Mouse (Mus musculus) ovary, postnatal 14 days (tissue): ENCODE data around the gene Arhgap19.

Experiments
- DNase-seq: peaks from one replicate; pipeline ENCODE4 v3.0.0; 2022; ENCODE audit warnings: low spot score

The Arhgap19 gene

GRCm38 (mm10) chr19:41831718-41832391 lies 30.0 kb upstream of the Arhgap19 start:
- no peak for DNase-seq

- DNase-seq, result no peak
Observed at GRCm38 (mm10) chr19:41831101-41831570, 29.3 kb upstream of the Arhgap19 start.

- DNase-seq, result peak; percentile 65
Observed at GRCm38 (mm10) chr19:41830106-41831031, 28.5 kb upstream of the Arhgap19 start.

GRCm38 (mm10) chr19:41829381-41830105 lies 27.7 kb upstream of the Arhgap19 start, which contains the start of gene Frat1:
Gene Frat1, plus strand, starts transcription at chr19:41829970.
- DNase-seq, result peak; percentile 76

- DNase-seq, result no peak
Observed at GRCm38 (mm10) chr19:41828941-41829340, 27.1 kb upstream of the Arhgap19 start.

- DNase-seq, result no peak
Observed at GRCm38 (mm10) chr19:41826529-41826928, 24.7 kb upstream of the Arhgap19 start.

GRCm38 (mm10) chr19:41824950-41825349 lies 23.1 kb upstream of the Arhgap19 start:
- DNase-seq, result no peak

- DNase-seq, result no peak
Observed at GRCm38 (mm10) chr19:41822589-41822988, 20.7 kb upstream of the Arhgap19 start.

GRCm38 (mm10) chr19:41821436-41821835 lies 19.6 kb upstream of the Arhgap19 start:
- no peak for DNase-seq

- no peak for DNase-seq
Observed at GRCm38 (mm10) chr19:41818749-41819148, 16.9 kb upstream of the Arhgap19 start.

- DNase-seq, result no peak
Observed at GRCm38 (mm10) chr19:41817325-41817724, 15.5 kb upstream of the Arhgap19 start.

- DNase-seq, result no peak
Observed at GRCm38 (mm10) chr19:41816915-41817314, 15.1 kb upstream of the Arhgap19 start.

GRCm38 (mm10) chr19:41816410-41816809 lies 14.6 kb upstream of the Arhgap19 start:
- DNase-seq, result no peak

- DNase-seq, result no peak
Observed at GRCm38 (mm10) chr19:41813374-41813773, 11.5 kb upstream of the Arhgap19 start.

- no peak for DNase-seq
Observed at GRCm38 (mm10) chr19:41812525-41812924, 10.7 kb upstream of the Arhgap19 start.

GRCm38 (mm10) chr19:41810074-41810473 lies 8.2 kb upstream of the Arhgap19 start:
- DNase-seq, result no peak

GRCm38 (mm10) chr19:41808104-41808634 lies 6.3 kb upstream of the Arhgap19 start:
- no peak for DNase-seq

- no peak for DNase-seq
Observed at GRCm38 (mm10) chr19:41807497-41807896, 5.7 kb upstream of the Arhgap19 start.

- no peak for DNase-seq
Observed at GRCm38 (mm10) chr19:41805831-41806230, 4.0 kb upstream of the Arhgap19 start.

- no peak for DNase-seq
Observed at GRCm38 (mm10) chr19:41803322-41803721, 1.5 kb upstream of the Arhgap19 start.

GRCm38 (mm10) chr19:41800986-41801741 lies 683 bp downstream of the Arhgap19 start:
- no peak for DNase-seq
